Mouse (Mus musculus) lung, postnatal 25 days (tissue): ENCODE measurements around the gene Sipa1l3.

ENCODE experiments used
- DNase-seq: peaks from one replicate; pipeline ENCODE4 v3.0.0; 2022; ENCODE audit warnings: low spot score

Sipa1l3 gene

GRCm38 (mm10) chr7:29518421-29519210 is at the start of gene Sipa1l3:
Sipa1l3 (minus strand) TSS chr7:29518641.
- peak; percentile 99 for DNase-seq

GRCm38 (mm10) chr7:29563006-29563405 is 44.6 kb upstream of the Sipa1l3 start:
- no peak for DNase-seq

GRCm38 (mm10) chr7:29561046-29561445 is 42.6 kb upstream of the Sipa1l3 start:
- DNase-seq = no peak

- DNase-seq = no peak
Measured at GRCm38 (mm10) chr7:29559290-29559689, 40.8 kb upstream of the Sipa1l3 start.

- DNase-seq = no peak
Measured at GRCm38 (mm10) chr7:29558744-29559143, 40.3 kb upstream of the Sipa1l3 start.

GRCm38 (mm10) chr7:29556283-29556682 is 37.8 kb upstream of the Sipa1l3 start:
- DNase-seq = no peak

- DNase-seq = no peak
Measured at GRCm38 (mm10) chr7:29555521-29555920, 37.1 kb upstream of the Sipa1l3 start.

- DNase-seq = no peak
Measured at GRCm38 (mm10) chr7:29555051-29555450, 36.6 kb upstream of the Sipa1l3 start.

GRCm38 (mm10) chr7:29550691-29551090 is 32.2 kb upstream of the Sipa1l3 start:
- no peak for DNase-seq

- DNase-seq = no peak
Measured at GRCm38 (mm10) chr7:29541608-29542007, 23.2 kb upstream of the Sipa1l3 start.

GRCm38 (mm10) chr7:29541186-29541585 is 22.7 kb upstream of the Sipa1l3 start:
- DNase-seq = no peak

- DNase-seq = no peak
Measured at GRCm38 (mm10) chr7:29540631-29541030, 22.2 kb upstream of the Sipa1l3 start.

- peak; percentile 81 for DNase-seq
Measured at GRCm38 (mm10) chr7:29523700-29524099, 5.3 kb upstream of the Sipa1l3 start.

- peak; percentile 85 for DNase-seq
Measured at GRCm38 (mm10) chr7:29521841-29522575, 3.6 kb upstream of the Sipa1l3 start.

- DNase-seq = no peak
Measured at GRCm38 (mm10) chr7:29521365-29521764, 2.9 kb upstream of the Sipa1l3 start.

GRCm38 (mm10) chr7:29520794-29521193 is 2.4 kb upstream of the Sipa1l3 start:
- DNase-seq = no peak

- DNase-seq = no peak
Measured at GRCm38 (mm10) chr7:29519211-29519550, 740 bp upstream of the Sipa1l3 start.

GRCm38 (mm10) chr7:29518054-29518420 is 404 bp downstream of the Sipa1l3 start:
- no peak for DNase-seq

- DNase-seq = no peak
Measured at GRCm38 (mm10) chr7:29517178-29517577, 1.3 kb downstream of the Sipa1l3 start.

GRCm38 (mm10) chr7:29515652-29516051 is 2.8 kb downstream of the Sipa1l3 start:
- DNase-seq = no peak

GRCm38 (mm10) chr7:29512729-29513128 is 5.7 kb downstream of the Sipa1l3 start:
- peak; percentile 55 for DNase-seq

GRCm38 (mm10) chr7:29511598-29512275 is 6.7 kb downstream of the Sipa1l3 start:
- peak; percentile 52 for DNase-seq

- DNase-seq = no peak
Measured at GRCm38 (mm10) chr7:29508522-29508921, 9.9 kb downstream of the Sipa1l3 start.
